Mouse (Mus musculus): ENCODE results near the gene Dusp6. TPM values are rescaled to one million over a fixed set of nuclear protein-coding genes. Genes with fewer than 3 reads are reported as not detected.
A peak's percentile ranks its signal among the peaks of the same experiment; 100 is the strongest.

Gene Dusp6
- total RNA-seq, 1 experiment = 83.0 TPM

GRCm38 (mm10) chr10:99222726-99223125, 40.3 kb upstream of the Dusp6 start:
- H3K9ac ChIP-seq (ENCODE audit: insufficient read depth, low read depth, low read length, poor library complexity, severe bottlenecking) = no peak overlapping the region
- no peak overlapping the region for H3K4me3 ChIP-seq (ENCODE audit: insufficient read depth in 1 of 2, low read depth in 1 of 2, low read length in 2 of 2, poor library complexity in 1 of 2, severe bottlenecking in 1 of 2)
- no peaks in the 10 kb centered on the region for H3K36me3 ChIP-seq (ENCODE audit: control insufficient read depth, insufficient read depth, low read length, poor library complexity, severe bottlenecking)
- no peaks in the 10 kb centered on the region for H3K9me3 ChIP-seq (ENCODE audit: control insufficient read depth, insufficient read depth, low read depth, low read length)
- H3K27ac ChIP-seq (ENCODE audit: insufficient read depth, low read depth, low read length, poor library complexity, severe bottlenecking) = no peak overlapping the region
- DNase-seq (ENCODE audit: low read depth, low spot score) = no peak
- in situ Hi-C loops (cut with MboI; ENCODE audit: low sequenced_read_pairs in 2 of 2, unreplicated experiment in 2 of 2) = no loop called here
- H3K4me1 ChIP-seq (ENCODE audit: control insufficient read depth in 2 of 2, insufficient read depth in 2 of 2, low read length in 2 of 2, poor library complexity in 1 of 2) = no peaks in the 10 kb centered on the region
- no peak for TF ChIP-seq CHD2 (IDR thresholded peaks at IDR 0.05; ENCODE audit: low read depth, low read length)
- TF ChIP-seq MAFK (IDR thresholded peaks at IDR 0.05; ENCODE audit: insufficient read depth, low read depth, low read length) = no peak
- TF ChIP-seq ZC3H11A (IDR thresholded peaks at IDR 0.05; ENCODE audit: borderline replicate concordance, low read depth, low read length) = no peak
- TF ChIP-seq ZNF384 (IDR thresholded peaks at IDR 0.05; ENCODE audit: low read depth, low read length) = no peak
- TF ChIP-seq HCFC1 (IDR thresholded peaks at IDR 0.05; ENCODE audit: borderline replicate concordance, insufficient read depth, low read length) = no peak

- Histone ChIP-seq H3K9ac (ENCODE audit: insufficient read depth, low read depth, low read length, poor library complexity, severe bottlenecking) (no peak overlapping the region), H3K27ac (ENCODE audit: insufficient read depth, low read depth, low read length, poor library complexity, severe bottlenecking) (no peak overlapping the region), H3K4me1 (ENCODE audit: control insufficient read depth in 2 of 2, insufficient read depth in 2 of 2, low read length in 2 of 2, poor library complexity in 1 of 2) (peaks cover 1 to 7% of the 10 kb centered on the region in 2 experiments; a peak in 1 of 4 replicates), H3K9me3 (ENCODE audit: control insufficient read depth, insufficient read depth, low read depth, low read length) (no peaks in the 10 kb centered on the region), H3K4me3 (ENCODE audit: insufficient read depth in 1 of 2, low read depth in 1 of 2, low read length in 2 of 2, poor library complexity in 1 of 2, severe bottlenecking in 1 of 2) (no peak overlapping the region), H3K36me3 (ENCODE audit: control insufficient read depth, insufficient read depth, low read length, poor library complexity, severe bottlenecking) (no peaks in the 10 kb centered on the region)
- in situ Hi-C loops (cut with MboI; ENCODE audit: low sequenced_read_pairs in 2 of 2, unreplicated experiment in 2 of 2) = no loop called here
- TF ChIP-seq ZNF384 (IDR thresholded peaks at IDR 0.05; ENCODE audit: low read depth, low read length) (no peak), ZC3H11A (IDR thresholded peaks at IDR 0.05; ENCODE audit: borderline replicate concordance, low read depth, low read length) (no peak), HCFC1 (IDR thresholded peaks at IDR 0.05; ENCODE audit: borderline replicate concordance, insufficient read depth, low read length) (no peak), CHD2 (IDR thresholded peaks at IDR 0.05; ENCODE audit: low read depth, low read length) (no peak), MAFK (IDR thresholded peaks at IDR 0.05; ENCODE audit: insufficient read depth, low read depth, low read length) (no peak)
- DNase-seq (ENCODE audit: low read depth, low spot score) = no peak
Observed at GRCm38 (mm10) chr10:99224218-99224617, 38.8 kb upstream of the Dusp6 start.

DNA sequence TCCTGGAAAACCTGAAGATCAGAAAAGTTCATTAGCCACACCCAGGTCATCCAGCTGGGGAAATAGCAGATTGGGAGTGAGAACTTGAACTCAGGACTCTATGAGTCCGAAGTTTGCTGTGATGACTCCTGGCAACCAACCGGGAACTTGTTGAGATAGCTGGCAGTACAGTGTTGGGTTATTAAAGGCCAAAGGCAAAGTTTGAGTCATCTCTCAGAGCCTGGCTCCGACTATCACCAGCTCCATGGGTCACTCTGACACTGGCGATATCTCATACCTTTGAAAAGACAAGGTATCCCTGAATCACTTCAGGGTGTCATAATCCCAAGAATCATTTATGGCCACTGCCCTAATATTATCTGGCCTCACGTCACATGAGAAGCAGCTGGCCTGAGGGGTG, 36.2 kb upstream of the Dusp6 start:
- Histone ChIP-seq H3K9ac (ENCODE audit: insufficient read depth, low read depth, low read length, poor library complexity, severe bottlenecking) (no peak overlapping the region), H3K27ac (ENCODE audit: insufficient read depth, low read depth, low read length, poor library complexity, severe bottlenecking) (no peak overlapping the region), H3K36me3 (ENCODE audit: control insufficient read depth, insufficient read depth, low read length, poor library complexity, severe bottlenecking) (no peaks in the 10 kb centered on the region), H3K9me3 (ENCODE audit: control insufficient read depth, insufficient read depth, low read depth, low read length) (no peaks in the 10 kb centered on the region), H3K4me1 (ENCODE audit: control insufficient read depth in 2 of 2, insufficient read depth in 2 of 2, low read length in 2 of 2, poor library complexity in 1 of 2) (peaks cover 1 to 9% of the 10 kb centered on the region in 2 experiments; a peak in 1 of 4 replicates), H3K4me3 (ENCODE audit: insufficient read depth in 1 of 2, low read depth in 1 of 2, low read length in 2 of 2, poor library complexity in 1 of 2, severe bottlenecking in 1 of 2) (no peak overlapping the region)
- no peak for DNase-seq (ENCODE audit: low read depth, low spot score)
- in situ Hi-C loops (cut with MboI; ENCODE audit: low sequenced_read_pairs in 2 of 2, unreplicated experiment in 2 of 2) = no loop called here
- TF ChIP-seq MAFK (IDR thresholded peaks at IDR 0.05; ENCODE audit: insufficient read depth, low read depth, low read length) = no peak
- TF ChIP-seq ZNF384 (IDR thresholded peaks at IDR 0.05; ENCODE audit: low read depth, low read length) = no peak
- no peak for TF ChIP-seq CHD2 (IDR thresholded peaks at IDR 0.05; ENCODE audit: low read depth, low read length)
- TF ChIP-seq HCFC1 (IDR thresholded peaks at IDR 0.05; ENCODE audit: borderline replicate concordance, insufficient read depth, low read length) = no peak
- TF ChIP-seq ZC3H11A (IDR thresholded peaks at IDR 0.05; ENCODE audit: borderline replicate concordance, low read depth, low read length) = no peak

DNA sequence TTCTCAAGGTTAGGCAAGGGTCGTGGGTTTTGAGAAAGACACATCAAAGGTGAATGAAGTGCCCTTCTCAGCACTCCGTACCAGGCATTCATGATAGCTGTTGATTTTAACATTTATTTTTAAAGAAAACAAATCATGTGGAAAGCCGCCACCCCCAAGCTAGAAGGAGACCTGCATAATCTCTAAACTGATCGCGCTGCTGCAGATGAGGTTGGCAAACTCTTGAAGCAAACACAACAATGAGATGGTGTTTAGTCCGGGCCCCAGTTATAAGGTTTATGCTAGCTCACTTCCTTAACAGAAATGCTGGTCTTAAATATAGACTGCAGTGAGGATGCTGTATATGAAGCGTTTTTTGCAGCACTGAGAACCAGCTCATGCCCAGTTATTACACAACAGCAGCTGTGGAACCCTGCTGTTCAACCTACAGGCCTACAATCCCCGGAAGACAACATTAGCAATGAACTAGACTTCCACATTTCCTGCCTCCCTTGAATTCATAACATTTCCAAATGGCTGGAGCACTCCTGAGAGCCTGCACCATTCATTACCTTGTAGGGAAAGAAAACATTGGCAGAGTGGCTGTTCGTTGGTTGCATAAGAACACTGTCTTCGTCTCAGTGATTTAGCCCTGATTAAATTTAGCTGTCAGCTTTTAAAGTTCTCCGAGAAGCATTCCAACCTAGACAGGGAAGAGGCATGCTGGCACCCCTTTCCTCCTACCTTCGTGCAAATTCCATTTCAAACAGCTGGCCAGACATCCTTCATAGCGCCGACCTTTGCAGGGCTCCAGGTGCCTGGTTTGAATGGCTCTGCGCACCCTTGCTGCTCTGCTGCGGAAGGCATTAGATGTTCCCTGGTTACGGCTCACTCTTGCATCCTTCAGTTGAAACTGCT, 34.8 kb upstream of the Dusp6 start:
- Histone ChIP-seq H3K36me3 (ENCODE audit: control insufficient read depth, insufficient read depth, low read length, poor library complexity, severe bottlenecking) (no peaks in the 10 kb centered on the region), H3K4me3 (ENCODE audit: insufficient read depth in 1 of 2, low read depth in 1 of 2, low read length in 2 of 2, poor library complexity in 1 of 2, severe bottlenecking in 1 of 2) (peak overlapping the region in 1 of 2 experiments; percentile 20; a peak in 2 of 4 replicates), H3K9me3 (ENCODE audit: control insufficient read depth, insufficient read depth, low read depth, low read length) (no peaks in the 10 kb centered on the region), H3K27ac (ENCODE audit: insufficient read depth, low read depth, low read length, poor library complexity, severe bottlenecking) (no peak overlapping the region), H3K4me1 (ENCODE audit: control insufficient read depth in 2 of 2, insufficient read depth in 2 of 2, low read length in 2 of 2, poor library complexity in 1 of 2) (peaks cover 1 to 9% of the 10 kb centered on the region in 2 experiments; a peak in 1 of 4 replicates), H3K9ac (ENCODE audit: insufficient read depth, low read depth, low read length, poor library complexity, severe bottlenecking) (no peak overlapping the region)
- TF ChIP-seq ZNF384 (IDR thresholded peaks at IDR 0.05; ENCODE audit: low read depth, low read length) (no peak), CHD2 (IDR thresholded peaks at IDR 0.05; ENCODE audit: low read depth, low read length) (no peak)
- no peak for DNase-seq (ENCODE audit: low read depth, low spot score)
- in situ Hi-C loops (cut with MboI; ENCODE audit: low sequenced_read_pairs in 2 of 2, unreplicated experiment in 2 of 2) = no loop called here

All from ES-E14 (cell line).